Mouse (Mus musculus): ENCODE measurements around the gene Rtca. TPM values are rescaled to one million over a fixed set of nuclear protein-coding genes. Genes with fewer than 3 reads are reported as not detected.

Gene Rtca
- total RNA-seq, 4 experiments from 2014 or later: 21.4 to 25.1 (median 22.3) TPM

DNA sequence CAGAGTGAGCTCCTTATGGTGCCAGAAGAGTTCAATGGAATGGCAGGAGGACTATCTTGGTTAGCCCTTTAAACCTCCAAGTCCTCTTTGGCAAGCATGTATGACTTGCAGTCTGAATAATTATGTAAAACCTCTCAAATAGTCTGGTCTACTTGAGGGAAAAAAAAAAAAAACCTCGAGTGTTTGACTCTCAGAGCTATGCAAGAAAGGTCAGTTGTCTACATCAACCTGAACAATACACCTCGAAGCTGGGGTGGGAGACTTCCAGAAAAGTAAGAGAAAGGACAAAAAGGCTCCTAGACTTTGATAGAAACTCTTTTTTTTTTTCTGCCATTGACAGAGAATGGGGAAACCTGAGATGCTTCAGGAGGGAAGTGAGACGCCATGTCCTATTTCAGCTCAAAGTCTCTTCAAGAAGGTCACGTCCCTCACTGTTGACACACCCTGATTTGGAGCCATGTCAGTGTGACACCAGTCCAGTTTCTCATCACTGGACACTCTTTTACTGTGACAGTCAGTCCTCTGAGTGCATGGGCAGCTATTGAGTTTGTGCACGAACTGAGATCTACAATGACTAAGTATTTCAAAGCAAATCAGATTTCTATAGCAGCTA, 31.2 kb downstream of the Rtca start:
- DNase-seq (ENCODE audit: low spot score): no peak

DNA sequence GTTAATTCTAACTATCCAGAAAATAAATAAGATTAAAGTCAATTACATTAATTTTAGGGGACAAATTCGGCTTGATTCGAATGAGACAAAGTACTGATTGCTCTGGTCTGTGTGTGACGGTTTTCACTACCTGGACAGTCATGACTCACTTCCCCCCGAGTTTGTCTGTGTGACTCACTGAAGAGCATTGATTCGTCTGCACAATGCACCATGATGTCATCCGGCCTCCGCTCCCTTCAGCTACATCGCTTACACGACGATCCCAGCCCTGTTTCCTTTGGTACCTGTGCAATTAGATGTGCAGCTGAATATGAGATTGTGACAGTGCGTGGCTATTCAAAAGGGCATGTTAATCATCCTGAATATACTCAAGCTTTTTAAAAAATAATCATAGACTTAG, 33.4 kb downstream of the Rtca start:
- no peak for DNase-seq (ENCODE audit: low spot score)

- no peak for DNase-seq (ENCODE audit: low spot score)
These were observed 42.3 kb downstream of the Rtca start for GRCm38 (mm10) chr3:116465709-116466108.

GRCm38 (mm10) chr3:116464318-116464717, 43.7 kb downstream of the Rtca start:
- no peak for DNase-seq (ENCODE audit: low spot score)

GRCm38 (mm10) chr3:116461053-116461452, 47.0 kb downstream of the Rtca start:
- no peak for DNase-seq (ENCODE audit: low spot score)

- no peak for DNase-seq (ENCODE audit: low spot score)
These were observed 53.5 kb downstream of the Rtca start for GRCm38 (mm10) chr3:116454529-116454928.

DNA sequence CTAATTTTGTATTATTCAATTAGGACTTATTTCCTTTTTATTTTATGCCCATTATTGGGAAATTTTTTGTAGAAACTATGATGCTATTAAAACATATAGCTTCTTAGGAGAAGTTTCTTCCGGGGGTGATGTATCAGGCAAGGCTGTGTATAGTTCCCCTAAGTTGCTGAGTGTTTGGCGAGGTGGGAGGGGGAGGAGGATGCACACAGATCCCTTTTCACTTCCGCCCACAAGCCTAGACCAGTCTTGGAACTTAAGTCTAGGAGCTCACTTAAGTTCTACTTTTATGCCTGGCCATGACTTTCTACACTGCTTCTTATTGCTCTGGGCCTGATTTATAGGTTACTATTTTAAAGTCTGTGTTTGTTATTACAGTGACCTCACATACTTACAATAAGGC, 57.3 kb downstream of the Rtca start:
- DNase-seq (ENCODE audit: low spot score): no peak

DNA sequence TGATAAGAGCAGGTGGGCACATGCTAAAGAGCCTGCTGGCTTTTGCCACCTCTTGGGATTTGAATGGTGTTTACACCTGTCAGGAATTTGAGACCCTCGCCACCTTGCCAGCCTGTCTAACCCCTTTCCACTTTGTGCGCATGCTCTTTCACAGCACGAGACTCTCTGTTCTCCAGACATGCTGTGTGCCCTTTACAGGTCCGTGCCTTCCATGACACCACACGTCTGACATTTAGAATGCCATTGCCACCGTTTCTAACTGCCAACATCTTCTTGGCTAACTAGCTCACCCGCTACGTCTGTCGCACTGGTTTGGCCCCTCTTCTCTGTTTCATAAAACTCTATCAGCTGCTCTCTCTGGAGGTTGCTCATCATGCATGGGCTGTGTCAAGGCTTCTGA, 63.7 kb downstream of the Rtca start:
- no peak for DNase-seq (ENCODE audit: low spot score)

DNA sequence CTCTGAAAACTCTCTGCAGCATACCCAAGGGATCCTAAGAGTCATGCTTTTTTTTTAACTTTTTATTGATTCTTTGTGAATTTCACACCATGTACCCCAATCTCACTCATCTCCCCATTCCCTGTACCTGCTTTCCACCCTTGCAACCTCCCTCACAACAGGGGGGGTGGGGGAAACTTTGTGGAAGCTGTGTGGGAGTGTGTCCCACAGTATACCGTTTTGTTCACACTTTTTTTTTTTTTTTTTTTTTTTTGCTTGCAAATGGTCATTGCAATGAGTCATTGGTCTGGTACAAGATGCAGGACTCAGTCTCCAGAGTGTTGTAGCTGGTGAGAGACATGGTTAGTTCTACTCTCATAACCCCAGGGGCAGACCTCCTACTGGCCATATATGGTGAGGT, 65.2 kb downstream of the Rtca start:
- no peak for DNase-seq (ENCODE audit: low spot score)

- DNase-seq (ENCODE audit: low spot score): no peak
These were observed 66.3 kb downstream of the Rtca start for GRCm38 (mm10) chr3:116441518-116442205.

DNA sequence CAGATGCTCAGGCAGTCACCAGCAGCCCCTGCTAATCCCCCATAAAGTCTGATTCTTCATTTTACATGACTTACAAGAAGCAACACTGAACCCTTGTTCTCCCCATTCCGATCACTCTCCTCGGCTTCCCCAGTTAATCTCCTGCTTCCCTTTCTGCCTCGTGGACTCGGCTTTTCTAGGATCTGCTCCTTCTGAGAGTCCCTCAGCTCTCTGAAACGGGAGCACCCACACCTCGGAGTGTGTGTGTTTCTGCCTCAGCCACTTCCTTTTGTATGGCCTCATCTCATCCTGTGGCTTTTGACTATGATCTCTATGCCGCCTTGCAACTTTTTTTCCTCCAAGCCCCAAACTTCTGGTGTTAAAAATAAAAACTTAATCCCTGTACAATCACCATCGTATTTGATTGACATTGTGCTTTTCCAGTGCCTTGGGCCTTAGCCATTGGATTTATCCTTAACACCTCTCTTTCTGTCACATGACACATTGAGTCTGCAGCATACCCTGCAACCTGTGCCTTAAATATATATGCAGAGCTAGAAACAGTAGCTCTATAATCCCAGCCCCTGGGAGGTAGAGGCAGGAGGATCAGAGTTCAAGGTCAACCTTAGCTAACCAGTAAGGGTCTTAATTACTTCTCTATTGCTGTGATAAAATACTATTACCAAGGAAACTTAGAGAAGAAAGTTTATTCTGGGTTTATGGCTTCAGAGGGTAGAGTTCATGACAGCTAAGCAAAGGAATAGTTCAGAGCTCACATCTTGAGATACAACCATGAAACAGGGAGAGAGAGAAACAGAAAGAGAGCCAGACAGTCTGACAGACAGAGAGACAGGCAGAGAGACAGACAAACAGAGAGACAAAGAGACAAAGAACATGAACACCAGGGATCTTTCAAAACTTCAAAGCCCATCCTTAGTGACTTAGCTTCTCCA, 67.7 kb downstream of the Rtca start:
- no peak for DNase-seq (ENCODE audit: low spot score)

Other genes starting within 250 kb of the Rtca start
- gene Cdc14a, start 84.2 kb downstream of the Rtca start, total RNA-seq (2022): 1 to 10 TPM; 3.3 to 4.2 (median 3.7) TPM
- 10 to 100 TPM; 58.0 to 77.4 (median 72.3) TPM for gene Dbt, start 4.9 kb upstream of the Rtca start, total RNA-seq (2022)
- 10 to 100 TPM; 72.9 to 87.5 (median 77.9) TPM for gene Lrrc39, start 54.8 kb upstream of the Rtca start, total RNA-seq (2022)
- gene Sass6, start 86.8 kb upstream of the Rtca start, total RNA-seq (2022): 1 to 10 TPM; 1.7 to 2.3 (median 1.9) TPM
- 1 to 10 TPM; 4.6 to 5.9 (median 5.1) TPM for gene Trmt13, start 106.4 kb upstream of the Rtca start, total RNA-seq (2022)
- 10 to 100 TPM; 13.5 to 16.7 (median 15.5) TPM for gene Mfsd14a, start 154.5 kb upstream of the Rtca start, total RNA-seq (2022)
- 1 to 10 TPM in 1 of 4 experiments, not detected in 3; 1.0 TPM for gene Gm43191, start 173.1 kb upstream of the Rtca start, total RNA-seq (2022)
- 10 to 100 TPM in 3 of 4 experiments, 1 to 10 TPM in 1; 10.0 to 14.0 (median 11.7) TPM for gene Slc35a3, start 204.6 kb upstream of the Rtca start, total RNA-seq (2022)

Measured in heart, adult 8-10 months (tissue).